Mouse (Mus musculus) MEL (cell line): ENCODE data around the gene Sema6d. TPM values are rescaled to one million over a fixed set of nuclear protein-coding genes. Genes with fewer than 3 reads are reported as not detected.

Source experiments
- DNase-seq: peaks from one replicate; pipeline ENCODE4 v3.0.0; 2011; ENCODE audit warnings: low read depth, low spot score
- H3K27ac ChIP-seq: 2 replicates; pipeline ENCODE4 v1.5.1; 2012; ENCODE audit warnings: low read depth, mild to moderate bottlenecking, control low read depth, low read length, moderate library complexity; ENCODE audit not compliant: control insufficient read depth
- H3K27me3 ChIP-seq, 2 experiments: fragments of 150-350 bp in 1 of 2; sonication (generic) in 1 of 2; 2 replicates each; pipeline ENCODE4 v1.6.1; 2012; ENCODE audit warnings: low read length in 2 of 2, mild to moderate bottlenecking in 2 of 2, improper control_type of control experiment in 1 of 2, moderate library complexity in 1 of 2; ENCODE audit not compliant: insufficient read depth in 2 of 2, control insufficient read depth in 1 of 2
- H3K36me3 ChIP-seq, 2 experiments: 2 replicates each; pipeline ENCODE4 v1.6.1; 2012 to 2014; ENCODE audit warnings: low read length in 2 of 2, improper control_type of control experiment in 1 of 2, inconsistent platforms in 1 of 2, mild to moderate bottlenecking in 1 of 2; ENCODE audit not compliant: insufficient read depth in 2 of 2, control insufficient read depth in 1 of 2
- H3K4me1 ChIP-seq, 2 experiments: fragments of 150-350 bp in 1 of 2; sonication (generic) in 1 of 2; 2 replicates each; pipeline ENCODE4 v1.6.1; 2012; ENCODE audit warnings: low read length in 2 of 2, improper control_type of control experiment in 1 of 2, mild to moderate bottlenecking in 1 of 2; ENCODE audit not compliant: insufficient read depth in 2 of 2, control insufficient read depth in 1 of 2
- H3K4me3 ChIP-seq, 2 experiments: fragments of 150-350 bp in 1 of 2; sonication (generic) in 1 of 2; 2 replicates each; pipeline ENCODE4 v1.5.1; 2012; ENCODE audit warnings: low read depth in 2 of 2, low read length in 2 of 2, mild to moderate bottlenecking in 2 of 2, moderate library complexity in 2 of 2, control low read depth in 1 of 2, improper control_type of control experiment in 1 of 2; ENCODE audit not compliant: control insufficient read depth in 1 of 2, insufficient read depth in 1 of 2
- H3K79me2 ChIP-seq: 2 replicates; pipeline ENCODE4 v1.6.1; 2012; ENCODE audit warnings: mild to moderate bottlenecking, low read length, moderate library complexity; ENCODE audit not compliant: control insufficient read depth, poor library complexity, insufficient read depth
- H3K9ac ChIP-seq: 2 replicates; pipeline ENCODE4 v1.6.1; 2012; ENCODE audit warnings: low read depth, mild to moderate bottlenecking, control low read depth, low read length, moderate library complexity; ENCODE audit not compliant: control insufficient read depth, poor library complexity, severe bottlenecking
- H3K9me3 ChIP-seq: fragments of 150-350 bp; sonication (generic); replicated peaks from 2 replicates; pipeline ENCODE4 v1.6.1; 2012; ENCODE audit warnings: mild to moderate bottlenecking, low read length, improper control_type of control experiment, moderate library complexity; ENCODE audit not compliant: insufficient read depth
- CTCF ChIP-seq, 3 experiments: IDR thresholded peaks in 2 of 3; conservative IDR thresholded peaks in 1 of 3; 2 replicates each; pipeline ENCODE4 v1.5.1; 2011 to 2012; ENCODE audit warnings: low read length in 3 of 3, low read depth in 2 of 3, mild to moderate bottlenecking in 2 of 3, improper control_type of control experiment in 1 of 3, inconsistent platforms in 1 of 3, mixed read lengths in 1 of 3, moderate library complexity in 1 of 3; ENCODE audit not compliant: control insufficient read depth in 1 of 3, insufficient read depth in 1 of 3, poor library complexity in 1 of 3, severe bottlenecking in 1 of 3
- GABPA ChIP-seq: IDR thresholded peaks from 2 replicates; pipeline ENCODE4 v1.6.1; 2012; ENCODE audit warnings: low read depth, mild to moderate bottlenecking, inconsistent platforms, low read length, improper control_type of control experiment, moderate library complexity
- JUND ChIP-seq: IDR thresholded peaks from 2 replicates; pipeline ENCODE4 v1.6.1; 2011; ENCODE audit warnings: low read depth, mild to moderate bottlenecking, improper control_type of control experiment, low read length
- KAT2A ChIP-seq: conservative IDR thresholded peaks from 2 replicates; pipeline ENCODE4 v1.6.1; 2012; ENCODE audit warnings: low read depth, low read length, improper control_type of control experiment, inconsistent platforms
- MAZ ChIP-seq: IDR thresholded peaks from 2 replicates; pipeline ENCODE4 v1.6.1; 2012; ENCODE audit warnings: low read depth, mild to moderate bottlenecking, inconsistent platforms, low read length, improper control_type of control experiment
- MEF2A ChIP-seq: IDR thresholded peaks from 2 replicates; pipeline ENCODE4 v1.6.1; 2014; ENCODE audit warnings: low read depth, mild to moderate bottlenecking, inconsistent platforms, low read length, improper control_type of control experiment; ENCODE audit not compliant: poor library complexity, insufficient replicate concordance, severe bottlenecking; ENCODE audit errors: extremely low read depth
- NELFE ChIP-seq: IDR thresholded peaks from 2 replicates; pipeline ENCODE4 v1.6.1; 2011; ENCODE audit warnings: low read depth, low read length, improper control_type of control experiment
- NRF1 ChIP-seq: IDR thresholded peaks from 2 replicates; pipeline ENCODE4 v1.6.1; 2014; ENCODE audit warnings: low read depth, mild to moderate bottlenecking, inconsistent platforms, low read length, improper control_type of control experiment, moderate library complexity; ENCODE audit not compliant: poor library complexity, insufficient read depth, severe bottlenecking
- POLR2AphosphoS2 ChIP-seq: IDR thresholded peaks from 2 replicates; pipeline ENCODE4 v1.6.1; 2011; ENCODE audit warnings: low read length, improper control_type of control experiment
- POLR2AphosphoS5 ChIP-seq: IDR thresholded peaks from 2 replicates; pipeline ENCODE4 v1.6.1; 2012; ENCODE audit warnings: low read depth, borderline replicate concordance, mild to moderate bottlenecking, inconsistent platforms, low read length, moderate library complexity, mixed read lengths
- RAD21 ChIP-seq: IDR thresholded peaks from 2 replicates; pipeline ENCODE4 v1.6.1; 2011; ENCODE audit warnings: mild to moderate bottlenecking, low read depth, low read length, improper control_type of control experiment
- RCOR1 ChIP-seq: IDR thresholded peaks from 2 replicates; pipeline ENCODE4 v1.6.1; 2012; ENCODE audit warnings: low read depth, mild to moderate bottlenecking, inconsistent platforms, low read length, improper control_type of control experiment
- SIN3A ChIP-seq: IDR thresholded peaks from 2 replicates; pipeline ENCODE4 v1.6.1; 2012; ENCODE audit warnings: low read length, improper control_type of control experiment, inconsistent platforms
- SMC3 ChIP-seq: IDR thresholded peaks from 2 replicates; pipeline ENCODE4 v1.6.1; 2011; ENCODE audit warnings: low read depth, low read length, improper control_type of control experiment
- TBP ChIP-seq: IDR thresholded peaks from 2 replicates; pipeline ENCODE4 v1.8.0; 2011; ENCODE audit warnings: low read depth, low read length, improper control_type of control experiment
- TCF12 ChIP-seq: IDR thresholded peaks from 2 replicates; pipeline ENCODE4 v1.6.1; 2014; ENCODE audit warnings: low read depth, mild to moderate bottlenecking, inconsistent platforms, low read length, improper control_type of control experiment, moderate library complexity
- UBTF ChIP-seq: IDR thresholded peaks from 2 replicates; pipeline ENCODE4 v1.6.1; 2012; ENCODE audit warnings: low read depth, mild to moderate bottlenecking, inconsistent platforms, low read length, improper control_type of control experiment, moderate library complexity, borderline replicate concordance; ENCODE audit not compliant: insufficient read depth
- ZC3H11A ChIP-seq: IDR thresholded peaks from 2 replicates; pipeline ENCODE4 v1.6.1; 2012; ENCODE audit warnings: low read depth, mild to moderate bottlenecking, inconsistent platforms, low read length, improper control_type of control experiment
- ZMIZ1 ChIP-seq: IDR thresholded peaks from 2 replicates; pipeline ENCODE4 v1.6.1; 2012; ENCODE audit warnings: low read depth, mild to moderate bottlenecking, inconsistent platforms, low read length, improper control_type of control experiment, moderate library complexity
- polyA plus RNA-seq, 2 experiments: library from polyadenylated mRNA; stranded (reverse) in 1 of 2; unstranded in 1 of 2; fragments of >175 nt in 1 of 2; fragments of >200 nt in 1 of 2; gene quantifications; 2 replicates each; pipeline versions ENCODE4 v1.2.1 to v1.2.4; 2012; ENCODE audit warnings: low replicate concordance in 2 of 2, low read depth in 1 of 2; ENCODE audit not compliant: insufficient read length in 2 of 2, insufficient read depth in 1 of 2, missing spikeins in 1 of 2
- total RNA-seq: library from RNA; depleted of rRNA; stranded (reverse); fragments of 300-350 nt; gene quantifications from 2 replicates; pipeline ENCODE4 v1.2.3, GENCODE M21; 2012

The Sema6d gene
- total and polyA plus RNA-seq, 3 experiments = not detected

- Histone ChIP-seq H3K4me3 (no peak overlapping the region), H3K9me3 (no peaks in the 10 kb centered on the region), H3K36me3 (no peaks in the 10 kb centered on the region)
- TF ChIP-seq NRF1 (no peak), SMC3 (no peak), UBTF (no peak), POLR2AphosphoS5 (no peak), JUND (no peak), MAZ (no peak), SIN3A (no peak), NELFE (no peak), TBP (no peak)
- TF ChIP-seq, all 39 proteins: peak for 0
- DNase-seq = no peak
- no peak overlapping the region for H3K9ac ChIP-seq
- no peaks in the 10 kb centered on the region for H3K79me2 ChIP-seq
- no peaks in the 10 kb centered on the region for H3K27me3 ChIP-seq
- H3K27ac ChIP-seq = no peak overlapping the region
- no peaks in the 10 kb centered on the region for H3K4me1 ChIP-seq
Measured at GRCm38 (mm10) chr2:124661316-124661715, 571.5 kb downstream of the Sema6d start.

- H3K4me1 ChIP-seq = no peaks in the 10 kb centered on the region
- DNase-seq = no peak
- H3K4me3 ChIP-seq = no peak overlapping the region
- no peaks in the 10 kb centered on the region for H3K27me3 ChIP-seq
- H3K9me3 ChIP-seq = no peaks in the 10 kb centered on the region
- H3K79me2 ChIP-seq = no peaks in the 10 kb centered on the region
- TF ChIP-seq TCF12 (no peak), ZC3H11A (no peak), RCOR1 (no peak), MEF2A (no peak), CTCF (IDR thresholded peaks at IDR 0.05 in 2 of 3, conservative IDR thresholded peaks at IDR 0.05 in 1 of 3; ENCODE audit: control insufficient read depth in 1 of 3, insufficient read depth in 1 of 3, low read depth in 2 of 3, low read length in 3 of 3, poor library complexity in 1 of 3, severe bottlenecking in 1 of 3) (no peak), POLR2AphosphoS2 (no peak)
- TF ChIP-seq, all 39 proteins: peak for 0
- H3K36me3 ChIP-seq = no peaks in the 10 kb centered on the region
- H3K9ac ChIP-seq = no peak overlapping the region
- H3K27ac ChIP-seq = no peak overlapping the region
Measured at GRCm38 (mm10) chr2:124662257-124662656, 572.5 kb downstream of the Sema6d start.

- Histone ChIP-seq H3K4me1 (no peaks in the 10 kb centered on the region), H3K27me3 (no peaks in the 10 kb centered on the region; a peak in 1 of 4 replicates), H3K36me3 (no peaks in the 10 kb centered on the region), H3K79me2 (no peaks in the 10 kb centered on the region), H3K9ac (no peak overlapping the region), H3K9me3 (no peaks in the 10 kb centered on the region), H3K4me3 (no peak overlapping the region), H3K27ac (no peak overlapping the region)
- TF ChIP-seq RAD21 (no peak), GABPA (no peak), ZMIZ1 (no peak), SIN3A (no peak), UBTF (no peak), POLR2AphosphoS2 (no peak), NELFE (no peak), TBP (no peak), KAT2A (no peak)
- no peak for DNase-seq
Measured at GRCm38 (mm10) chr2:124664191-124664590, 574.4 kb downstream of the Sema6d start.
